Mouse (Mus musculus) neural tube, embryonic 13.5 days (tissue): ENCODE measurements around the gene Sp100. TPM values are rescaled to one million over a fixed set of nuclear protein-coding genes. Genes with fewer than 3 reads are reported as not detected.
"Not testable (repeated sequence)": the region's sequence is repeated elsewhere in the genome, so short reads cannot be mapped to it uniquely, and the experiment has no call there.

Source experiments
- ATAC-seq: fragments of 200-750 bp; cut with Nextera tagmentation; 2 replicates; pipeline ENCODE4 v1.8.0; 2017; ENCODE audit warnings: low read depth, mild to moderate bottlenecking, moderate TSS enrichment, moderate library complexity
- H3K27ac ChIP-seq: fragments of 300-500 bp; sonication (generic); replicated peaks from 2 replicates; pipeline ENCODE4 v1.5.1; 2015; ENCODE audit warnings: moderate library complexity, mild to moderate bottlenecking, inconsistent platforms
- H3K27me3 ChIP-seq: fragments of 300-500 bp; sonication (generic); 2 replicates; pipeline ENCODE4 v1.6.1; 2015; ENCODE audit warnings: mild to moderate bottlenecking, inconsistent platforms
- H3K36me3 ChIP-seq: fragments of 300-500 bp; sonication (generic); 2 replicates; pipeline ENCODE4 v1.6.1; 2015; ENCODE audit warnings: mild to moderate bottlenecking, inconsistent platforms
- H3K4me1 ChIP-seq: fragments of 300-500 bp; sonication (generic); replicated peaks from 2 replicates; pipeline ENCODE4 v1.6.1; 2015; ENCODE audit warnings: inconsistent platforms
- H3K4me2 ChIP-seq: fragments of 300-500 bp; sonication (generic); 2 replicates; pipeline ENCODE4 v1.6.1; 2015; ENCODE audit warnings: inconsistent platforms, mild to moderate bottlenecking, moderate library complexity
- H3K4me3 ChIP-seq: fragments of 300-500 bp; sonication (generic); 2 replicates; pipeline ENCODE4 v1.5.1; 2015; ENCODE audit warnings: mild to moderate bottlenecking, inconsistent platforms
- H3K9ac ChIP-seq: fragments of 300-500 bp; sonication (generic); 2 replicates; pipeline ENCODE4 v1.6.1; 2015; ENCODE audit warnings: moderate library complexity, mild to moderate bottlenecking, inconsistent platforms
- H3K9me3 ChIP-seq: fragments of 300-500 bp; sonication (generic); 2 replicates; pipeline ENCODE4 v1.6.1; 2016; ENCODE audit warnings: inconsistent platforms
- WGBS: fragments of 180-500 bp; shearing (Covaris S2); methylation state at CpG from one replicate; pipeline ENCODE4 v1.1.7; 2015; 5-methylcytosine and 5-hydroxymethylcytosine counted together
- polyA plus RNA-seq: library from polyadenylated mRNA; unstranded; fragments of >200 nt; fragmentation: Nextera tagmentation; extraction: Ambion mirVana; gene quantifications from 2 replicates; pipeline ENCODE4 v1.2.1, GENCODE M21; 2015

Gene Sp100
- polyA plus RNA-seq, 1 experiment from 2014 or later = 0.46 TPM

GRCm38 (mm10) chr1:85651770-85652275 lies 2.0 kb downstream of the Sp100 start:
- not testable (repeated sequence) for H3K4me2 ChIP-seq, H3K4me3 ChIP-seq, H3K27me3 ChIP-seq, H3K9me3 ChIP-seq, H3K9ac ChIP-seq, H3K4me1 ChIP-seq, H3K36me3 ChIP-seq, ATAC-seq, H3K27ac ChIP-seq
- 82% methylated on average over 13 of the region's 13 CpGs for WGBS

GRCm38 (mm10) chr1:85657211-85657610 lies 7.4 kb downstream of the Sp100 start:
- H3K9ac ChIP-seq, H3K4me1 ChIP-seq, ATAC-seq, H3K27ac ChIP-seq, H3K27me3 ChIP-seq, H3K36me3 ChIP-seq, H3K4me3 ChIP-seq, H3K9me3 ChIP-seq, H3K4me2 ChIP-seq: not testable (repeated sequence)
- WGBS = 95% methylated on average over 2 of the region's 2 CpGs

GRCm38 (mm10) chr1:85664266-85664665 lies 14.5 kb downstream of the Sp100 start:
- Histone ChIP-seq H3K4me2 (no peak overlapping the region), H3K4me3 (no peak overlapping the region), H3K27me3 (no peaks in the 10 kb centered on the region), H3K4me1 (no peaks in the 10 kb centered on the region), H3K9me3 (no peaks in the 10 kb centered on the region), H3K27ac (no peak overlapping the region), H3K36me3 (no peaks in the 10 kb centered on the region), H3K9ac (no peak overlapping the region)
- ATAC-seq = no peak

GRCm38 (mm10) chr1:85680226-85680625 lies 30.4 kb downstream of the Sp100 start:
- Histone ChIP-seq H3K27me3 (no peaks in the 10 kb centered on the region), H3K9ac (no peak overlapping the region), H3K9me3 (no peaks in the 10 kb centered on the region), H3K4me1 (no peaks in the 10 kb centered on the region), H3K4me2 (no peak overlapping the region), H3K4me3 (no peak overlapping the region), H3K27ac (no peak overlapping the region), H3K36me3 (no peaks in the 10 kb centered on the region)
- 72% methylated on average over 4 of the region's 4 CpGs for WGBS
- ATAC-seq = no peak

- no peak overlapping the region for H3K27ac ChIP-seq
- no peak overlapping the region for H3K4me2 ChIP-seq
- ATAC-seq = no peak
- WGBS = 77% methylated on average over 5 of the region's 5 CpGs
- H3K9me3 ChIP-seq = no peaks in the 10 kb centered on the region
- H3K27me3 ChIP-seq = no peaks in the 10 kb centered on the region
- H3K36me3 ChIP-seq = no peaks in the 10 kb centered on the region
- no peaks in the 10 kb centered on the region for H3K4me1 ChIP-seq
- no peak overlapping the region for H3K9ac ChIP-seq
- no peak overlapping the region for H3K4me3 ChIP-seq
Observed at GRCm38 (mm10) chr1:85686666-85687065, 36.9 kb downstream of the Sp100 start.

- ATAC-seq = no peak
- Histone ChIP-seq H3K9ac (no peak overlapping the region), H3K4me2 (no peak overlapping the region), H3K4me1 (no peaks in the 10 kb centered on the region), H3K27ac (no peak overlapping the region), H3K4me3 (no peak overlapping the region), H3K36me3 (no peaks in the 10 kb centered on the region), H3K27me3 (no peaks in the 10 kb centered on the region), H3K9me3 (no peaks in the 10 kb centered on the region)
- WGBS = 78% methylated on average over 5 of the region's 5 CpGs
Observed at GRCm38 (mm10) chr1:85687346-85687745, 37.6 kb downstream of the Sp100 start.

GRCm38 (mm10) chr1:85690544-85690943 lies 40.8 kb downstream of the Sp100 start:
- Histone ChIP-seq H3K4me2 (no peak overlapping the region), H3K9ac (no peak overlapping the region)

GRCm38 (mm10) chr1:85692281-85692680 lies 42.5 kb downstream of the Sp100 start:
- ATAC-seq = no peak
- Histone ChIP-seq H3K4me3 (no peak overlapping the region), H3K9ac (no peak overlapping the region), H3K4me1 (no peaks in the 10 kb centered on the region), H3K27me3 (no peaks in the 10 kb centered on the region), H3K9me3 (no peaks in the 10 kb centered on the region), H3K36me3 (no peaks in the 10 kb centered on the region), H3K27ac (no peak overlapping the region), H3K4me2 (no peak overlapping the region)
- WGBS = 79% methylated on average over 1 of the region's 1 CpGs

More at GRCm38 (mm10) chr1:85690544-85690943, 40.8 kb downstream of the Sp100 start:
- Histone ChIP-seq H3K27ac (no peak overlapping the region), H3K9me3 (no peaks in the 10 kb centered on the region), H3K4me1 (no peaks in the 10 kb centered on the region), H3K36me3 (no peaks in the 10 kb centered on the region), H3K4me3 (no peak overlapping the region), H3K27me3 (no peaks in the 10 kb centered on the region)
- 75% methylated on average over 3 of the region's 3 CpGs for WGBS
- no peak for ATAC-seq

- Histone ChIP-seq H3K9me3 (no peaks in the 10 kb centered on the region), H3K9ac (no peak overlapping the region), H3K4me2 (no peak overlapping the region), H3K4me3 (no peak overlapping the region), H3K27me3 (no peaks in the 10 kb centered on the region), H3K4me1 (no peaks in the 10 kb centered on the region), H3K27ac (no peak overlapping the region), H3K36me3 (no peaks in the 10 kb centered on the region)
- WGBS = 79% methylated on average over 3 of the region's 3 CpGs
- ATAC-seq = no peak
Observed at GRCm38 (mm10) chr1:85693280-85693679, 43.5 kb downstream of the Sp100 start.

- Histone ChIP-seq H3K9ac (no peak overlapping the region), H3K27ac (no peak overlapping the region), H3K4me3 (no peak overlapping the region), H3K27me3 (no peaks in the 10 kb centered on the region), H3K4me2 (no peak overlapping the region), H3K9me3 (no peaks in the 10 kb centered on the region), H3K36me3 (no peaks in the 10 kb centered on the region), H3K4me1 (no peaks in the 10 kb centered on the region)
- WGBS = 75% methylated on average over 3 of the region's 3 CpGs
- no peak for ATAC-seq
Observed at GRCm38 (mm10) chr1:85695646-85696045, 45.9 kb downstream of the Sp100 start.

GRCm38 (mm10) chr1:85697721-85698493 lies 48.1 kb downstream of the Sp100 start:
- no peaks in the 10 kb centered on the region for H3K27me3 ChIP-seq
- H3K4me3 ChIP-seq = no peak overlapping the region
- WGBS = 85% methylated on average over 4 of the region's 4 CpGs
- H3K9ac ChIP-seq = no peak overlapping the region
- no peak for ATAC-seq
- no peaks in the 10 kb centered on the region for H3K36me3 ChIP-seq
- H3K4me2 ChIP-seq = no peak overlapping the region
- H3K4me1 ChIP-seq = no peaks in the 10 kb centered on the region
- no peaks in the 10 kb centered on the region for H3K9me3 ChIP-seq
- no peak overlapping the region for H3K27ac ChIP-seq

GRCm38 (mm10) chr1:85702531-85702930 lies 52.7 kb downstream of the Sp100 start:
- ATAC-seq = no peak
- H3K9ac ChIP-seq = no peak overlapping the region
- H3K4me3 ChIP-seq = no peak overlapping the region
- H3K27me3 ChIP-seq = no peaks in the 10 kb centered on the region
- no peaks in the 10 kb centered on the region for H3K36me3 ChIP-seq
- 87% methylated on average over 4 of the region's 4 CpGs for WGBS
- H3K4me1 ChIP-seq = peaks cover 4% of the 10 kb centered on the region; the same call in 1 of the 2 replicates
- H3K4me2 ChIP-seq = no peak overlapping the region
- H3K9me3 ChIP-seq = no peaks in the 10 kb centered on the region
- no peak overlapping the region for H3K27ac ChIP-seq
